Mouse (Mus musculus) liver, embryonic 15.5 days (tissue): ENCODE data around the gene Dis3l2. TPM values are rescaled to one million over a fixed set of nuclear protein-coding genes. Genes with fewer than 3 reads are reported as not detected.
A peak's percentile ranks its signal among the peaks of the same experiment; 100 is the strongest.

Experiments used
- ATAC-seq: fragments of 200-750 bp; cut with Nextera tagmentation; 2 replicates; pipeline ENCODE4 v1.8.0; 2017; ENCODE audit warnings: moderate number of reproducible peaks, mild to moderate bottlenecking, moderate library complexity; ENCODE audit not compliant: insufficient read depth
- H3K27ac ChIP-seq: fragments of 300-500 bp; sonication (generic); replicated peaks from 2 replicates; pipeline ENCODE4 v1.5.1; 2015; ENCODE audit warnings: mild to moderate bottlenecking, inconsistent platforms
- H3K27me3 ChIP-seq: fragments of 300-500 bp; sonication (generic); 2 replicates; pipeline ENCODE4 v1.6.1; 2015; ENCODE audit warnings: mild to moderate bottlenecking, inconsistent platforms
- H3K36me3 ChIP-seq: fragments of 300-500 bp; sonication (generic); replicated peaks from 2 replicates; pipeline ENCODE4 v1.6.1; 2015; ENCODE audit warnings: moderate library complexity, mild to moderate bottlenecking, inconsistent platforms
- H3K4me1 ChIP-seq: fragments of 300-500 bp; sonication (generic); replicated peaks from 2 replicates; pipeline ENCODE4 v1.6.1; 2015; ENCODE audit warnings: inconsistent platforms
- H3K4me2 ChIP-seq: fragments of 300-500 bp; sonication (generic); 2 replicates; pipeline ENCODE4 v1.6.1; 2015; ENCODE audit warnings: moderate library complexity, mild to moderate bottlenecking, inconsistent platforms
- H3K4me3 ChIP-seq: fragments of 300-500 bp; sonication (generic); replicated peaks from 2 replicates; pipeline ENCODE4 v1.5.1; 2015; ENCODE audit warnings: mild to moderate bottlenecking, inconsistent platforms
- H3K9ac ChIP-seq: fragments of 300-500 bp; sonication (generic); 2 replicates; pipeline ENCODE4 v1.6.1; 2015; ENCODE audit warnings: moderate library complexity, mild to moderate bottlenecking, inconsistent platforms
- H3K9me3 ChIP-seq: fragments of 300-500 bp; sonication (generic); replicated peaks from 2 replicates; pipeline ENCODE4 v1.6.1; 2016; ENCODE audit warnings: inconsistent platforms
- WGBS: fragments of 180-500 bp; shearing (Covaris S2); methylation state at CpG from one replicate; pipeline ENCODE4 v1.1.7; 2015; ENCODE audit warnings: mixed read lengths; ENCODE audit not compliant: insufficient replicate concordance; 5-methylcytosine and 5-hydroxymethylcytosine counted together
- polyA plus RNA-seq: library from polyadenylated mRNA; unstranded; fragments of >200 nt; fragmentation: Nextera tagmentation; extraction: Ambion mirVana; gene quantifications from 2 replicates; pipeline ENCODE4 v1.2.1, GENCODE M21; 2015

Dis3l2 gene
- polyA plus RNA-seq, 1 experiment from 2014 or later = 8.5 TPM

GRCm38 (mm10) chr1:87041119-87041518 lies 337.5 kb downstream of the Dis3l2 start:
- Histone ChIP-seq H3K4me2 (no peak overlapping the region), H3K27me3 (no peaks in the 10 kb centered on the region), H3K9ac (no peak overlapping the region), H3K4me3 (no peak overlapping the region), H3K4me1 (no peaks in the 10 kb centered on the region), H3K27ac (no peak overlapping the region), H3K9me3 (no peaks in the 10 kb centered on the region), H3K36me3 (no peaks in the 10 kb centered on the region)
- 15% methylated on average over 3 of the region's 3 CpGs for WGBS
- ATAC-seq = no peak

GRCm38 (mm10) chr1:87041814-87042438 lies 338.3 kb downstream of the Dis3l2 start:
- Histone ChIP-seq H3K36me3 (no peaks in the 10 kb centered on the region), H3K27ac (no peak overlapping the region), H3K4me2 (no peak overlapping the region), H3K27me3 (no peaks in the 10 kb centered on the region), H3K9ac (no peak overlapping the region), H3K4me1 (no peaks in the 10 kb centered on the region), H3K4me3 (no peak overlapping the region), H3K9me3 (no peaks in the 10 kb centered on the region)
- ATAC-seq = no peak
- 0% methylated on average over 1 of the region's 1 CpGs for WGBS

DNA sequence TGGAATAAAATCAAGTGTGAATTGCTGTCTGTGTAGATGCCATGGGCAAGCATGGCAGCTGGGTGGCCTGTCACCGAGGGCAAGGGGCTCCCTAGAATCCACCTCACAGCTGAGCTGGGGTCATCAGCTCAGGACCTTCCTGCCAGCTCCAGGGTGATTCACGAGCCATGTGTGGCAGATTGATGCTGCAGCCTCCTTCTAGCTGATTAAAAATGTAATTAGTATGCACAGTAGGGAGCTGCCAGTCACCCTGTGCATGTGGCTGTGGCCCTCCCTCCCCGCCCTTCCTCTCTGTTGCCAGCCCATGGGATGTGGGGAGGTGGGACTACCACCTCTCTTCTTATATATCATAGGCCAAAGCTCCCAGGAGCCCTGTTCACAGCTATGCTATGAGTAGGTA lies 346.5 kb downstream of the Dis3l2 start:
- no peak overlapping the region for H3K9ac ChIP-seq
- H3K4me1 ChIP-seq = no peaks in the 10 kb centered on the region
- H3K27ac ChIP-seq = no peak overlapping the region
- no peak overlapping the region for H3K4me3 ChIP-seq
- 60% methylated on average over 3 of the region's 3 CpGs for WGBS
- H3K27me3 ChIP-seq = no peaks in the 10 kb centered on the region
- H3K9me3 ChIP-seq = no peaks in the 10 kb centered on the region
- no peak overlapping the region for H3K4me2 ChIP-seq
- no peak for ATAC-seq
- no peaks in the 10 kb centered on the region for H3K36me3 ChIP-seq

DNA sequence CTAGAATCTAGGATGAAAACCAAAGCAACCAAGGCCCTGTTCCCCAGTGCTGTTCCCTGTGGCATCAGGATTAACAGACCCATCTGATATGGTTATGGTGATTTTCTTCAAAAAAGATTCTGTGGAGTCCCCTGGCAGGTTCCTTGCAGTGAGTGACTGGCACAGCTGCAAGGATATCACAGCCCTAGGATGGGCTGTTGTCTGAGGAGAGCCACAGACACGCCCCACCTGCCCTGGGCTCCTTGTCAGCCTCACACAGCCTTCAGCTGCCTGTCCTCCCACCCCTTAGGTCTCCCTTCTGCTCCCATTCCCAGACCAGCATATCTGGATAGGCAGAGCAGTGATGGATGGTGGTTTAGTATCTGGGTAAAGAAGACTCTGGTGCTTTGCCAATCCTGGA lies 347.1 kb downstream of the Dis3l2 start:
- no peak overlapping the region for H3K4me3 ChIP-seq
- no peak overlapping the region for H3K9ac ChIP-seq
- H3K4me2 ChIP-seq = no peak overlapping the region
- 63% methylated on average over 1 of the region's 1 CpGs for WGBS
- no peaks in the 10 kb centered on the region for H3K9me3 ChIP-seq
- no peaks in the 10 kb centered on the region for H3K4me1 ChIP-seq
- no peak for ATAC-seq
- no peaks in the 10 kb centered on the region for H3K36me3 ChIP-seq
- H3K27me3 ChIP-seq = no peaks in the 10 kb centered on the region
- no peak overlapping the region for H3K27ac ChIP-seq

- no peaks in the 10 kb centered on the region for H3K4me1 ChIP-seq
- H3K27me3 ChIP-seq = no peaks in the 10 kb centered on the region
- no peaks in the 10 kb centered on the region for H3K36me3 ChIP-seq
- no peak for ATAC-seq
- H3K4me2 ChIP-seq = no peak overlapping the region
- H3K4me3 ChIP-seq = no peak overlapping the region
- no peak overlapping the region for H3K9ac ChIP-seq
- 61% methylated on average over 4 of the region's 4 CpGs for WGBS
- no peaks in the 10 kb centered on the region for H3K9me3 ChIP-seq
- no peak overlapping the region for H3K27ac ChIP-seq
Measured at GRCm38 (mm10) chr1:87051369-87051768, 347.8 kb downstream of the Dis3l2 start.

- no peaks in the 10 kb centered on the region for H3K36me3 ChIP-seq
- no peaks in the 10 kb centered on the region for H3K4me1 ChIP-seq
- H3K4me3 ChIP-seq = no peak overlapping the region
- H3K27ac ChIP-seq = no peak overlapping the region
- H3K4me2 ChIP-seq = no peak overlapping the region
- no peak overlapping the region for H3K9ac ChIP-seq
- WGBS = 59% methylated on average over 4 of the region's 4 CpGs
- H3K27me3 ChIP-seq = no peaks in the 10 kb centered on the region
- H3K9me3 ChIP-seq = no peaks in the 10 kb centered on the region
- no peak for ATAC-seq
Measured at GRCm38 (mm10) chr1:87057075-87057474, 353.5 kb downstream of the Dis3l2 start.

DNA sequence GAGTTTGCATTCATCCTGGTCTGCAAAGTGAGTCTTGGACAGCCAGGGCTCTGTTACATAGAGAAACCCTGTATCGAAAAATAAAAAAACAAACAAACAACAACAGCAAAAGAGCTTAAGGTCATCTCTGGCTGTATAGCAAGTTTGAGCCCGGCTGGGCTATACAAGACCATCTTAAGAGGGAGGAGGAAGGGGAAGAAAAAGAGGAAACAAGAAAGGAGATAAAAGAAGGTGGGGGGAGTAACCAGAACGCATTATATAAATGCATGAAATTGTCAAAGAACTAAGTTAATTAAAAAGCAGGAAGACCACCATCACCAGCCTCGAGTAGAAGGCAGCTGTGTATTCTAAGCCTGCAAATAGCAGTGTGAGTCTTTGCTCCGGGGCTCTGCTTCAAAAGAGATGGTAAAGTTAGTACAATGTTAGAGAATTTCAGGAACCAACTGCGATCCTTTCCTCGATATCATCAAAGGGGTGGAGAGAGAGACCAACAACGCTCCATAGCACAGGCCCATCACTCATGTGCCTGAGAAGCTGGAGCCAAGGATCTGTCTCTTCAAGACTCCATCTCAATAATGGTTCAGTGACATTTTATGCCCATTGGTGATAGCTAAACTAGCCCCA lies 355.5 kb downstream of the Dis3l2 start:
- WGBS = 37% methylated on average over 8 of the region's 8 CpGs
- H3K9me3 ChIP-seq = no peaks in the 10 kb centered on the region
- no peaks in the 10 kb centered on the region for H3K36me3 ChIP-seq
- no peaks in the 10 kb centered on the region for H3K27me3 ChIP-seq
- no peaks in the 10 kb centered on the region for H3K4me1 ChIP-seq
- no peak overlapping the region for H3K4me3 ChIP-seq
- ATAC-seq = no peak
- no peak overlapping the region for H3K4me2 ChIP-seq
- no peak overlapping the region for H3K27ac ChIP-seq
- no peak overlapping the region for H3K9ac ChIP-seq

- Histone ChIP-seq H3K4me2 (no peak overlapping the region), H3K27ac (no peak overlapping the region), H3K36me3 (no peaks in the 10 kb centered on the region), H3K4me1 (no peaks in the 10 kb centered on the region), H3K9ac (no peak overlapping the region), H3K9me3 (no peaks in the 10 kb centered on the region), H3K27me3 (no peaks in the 10 kb centered on the region), H3K4me3 (no peak overlapping the region)
- ATAC-seq = no peak
Measured at GRCm38 (mm10) chr1:87060913-87061312, 357.3 kb downstream of the Dis3l2 start.

DNA sequence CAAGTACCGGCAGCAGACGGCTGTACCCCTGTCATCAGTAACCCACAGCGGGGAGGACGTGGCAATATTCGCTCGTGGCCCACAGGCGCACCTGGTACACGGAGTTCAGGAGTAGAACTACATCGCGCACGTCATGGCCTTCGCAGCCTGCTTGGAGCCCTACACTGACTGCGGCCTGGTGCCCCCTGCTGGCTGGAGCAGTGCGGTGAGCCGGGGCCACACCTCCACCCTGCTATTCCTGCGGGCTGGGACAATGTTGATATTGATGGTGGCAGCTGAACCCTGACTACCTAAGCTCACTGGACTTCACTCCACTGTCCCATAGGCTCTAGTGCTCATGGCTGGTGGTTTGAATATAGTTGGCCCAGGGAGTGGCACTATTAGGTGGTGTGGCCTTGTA lies 367.1 kb downstream of the Dis3l2 start:
- Histone ChIP-seq H3K27me3 (no peaks in the 10 kb centered on the region), H3K9me3 (no peaks in the 10 kb centered on the region), H3K4me2 (no peak overlapping the region), H3K27ac (no peak overlapping the region), H3K4me3 (no peak overlapping the region), H3K36me3 (no peaks in the 10 kb centered on the region), H3K9ac (no peak overlapping the region), H3K4me1 (no peaks in the 10 kb centered on the region)
- ATAC-seq = peak; percentile 54; the same call in 1 of the 2 replicates
- 37% methylated on average over 16 of the region's 16 CpGs for WGBS

- no peak for ATAC-seq
- no peaks in the 10 kb centered on the region for H3K36me3 ChIP-seq
- no peak overlapping the region for H3K27ac ChIP-seq
- no peaks in the 10 kb centered on the region for H3K9me3 ChIP-seq
- H3K27me3 ChIP-seq = no peaks in the 10 kb centered on the region
- H3K9ac ChIP-seq = no peak overlapping the region
- H3K4me3 ChIP-seq = no peak overlapping the region
- no peak overlapping the region for H3K4me2 ChIP-seq
- WGBS = 73% methylated on average over 8 of the region's 8 CpGs
- H3K4me1 ChIP-seq = no peaks in the 10 kb centered on the region
Measured at GRCm38 (mm10) chr1:87073776-87074175, 370.2 kb downstream of the Dis3l2 start.

- 41% methylated on average over 4 of the region's 4 CpGs for WGBS
- Histone ChIP-seq H3K36me3 (no peaks in the 10 kb centered on the region), H3K4me2 (no peak overlapping the region), H3K27ac (no peak overlapping the region), H3K27me3 (no peaks in the 10 kb centered on the region), H3K4me1 (no peaks in the 10 kb centered on the region), H3K4me3 (no peak overlapping the region), H3K9me3 (no peaks in the 10 kb centered on the region), H3K9ac (no peak overlapping the region)
- ATAC-seq = no peak
Measured at GRCm38 (mm10) chr1:87086196-87086595, 382.6 kb downstream of the Dis3l2 start.

GRCm38 (mm10) chr1:87086964-87087363 lies 383.4 kb downstream of the Dis3l2 start:
- H3K9me3 ChIP-seq = no peaks in the 10 kb centered on the region
- no peaks in the 10 kb centered on the region for H3K27me3 ChIP-seq
- H3K4me1 ChIP-seq = no peaks in the 10 kb centered on the region
- no peak overlapping the region for H3K9ac ChIP-seq
- ATAC-seq = no peak
- no peak overlapping the region for H3K4me3 ChIP-seq
- no peak overlapping the region for H3K27ac ChIP-seq
- H3K36me3 ChIP-seq = no peaks in the 10 kb centered on the region
- H3K4me2 ChIP-seq = no peak overlapping the region
- 69% methylated on average over 17 of the region's 17 CpGs for WGBS
